Mouse (Mus musculus) cerebellum, postnatal 14 days (tissue): ENCODE measurements around the gene Daam1.

ENCODE experiments used
- DNase-seq, 2 experiments: peaks; one replicate each; pipeline ENCODE4 v3.0.0; 2021; ENCODE audit warnings: mixed read lengths in 2 of 2

Gene Daam1

GRCm38 (mm10) chr12:71936636-71937035 lies 105.8 kb downstream of the Daam1 start:
- DNase-seq, result no peak

- no peak for DNase-seq
These were observed 107.6 kb downstream of the Daam1 start for GRCm38 (mm10) chr12:71938513-71938912.

- no peak for DNase-seq
These were observed 110.4 kb downstream of the Daam1 start for GRCm38 (mm10) chr12:71941290-71941689.

GRCm38 (mm10) chr12:71943112-71943511 lies 112.2 kb downstream of the Daam1 start:
- no peak for DNase-seq

GRCm38 (mm10) chr12:71943646-71944045 lies 112.8 kb downstream of the Daam1 start:
- DNase-seq, result no peak

GRCm38 (mm10) chr12:71945844-71946243 lies 115.0 kb downstream of the Daam1 start:
- DNase-seq, result no peak

GRCm38 (mm10) chr12:71946448-71946847 lies 115.6 kb downstream of the Daam1 start:
- DNase-seq, result peak; percentile 48 to 51

- no peak for DNase-seq
These were observed 118.1 kb downstream of the Daam1 start for GRCm38 (mm10) chr12:71948972-71949371.

GRCm38 (mm10) chr12:71949606-71950005 lies 118.7 kb downstream of the Daam1 start:
- DNase-seq, result no peak

- DNase-seq, result no peak
These were observed 119.4 kb downstream of the Daam1 start for GRCm38 (mm10) chr12:71950095-71950877.

- no peak for DNase-seq
These were observed 123.5 kb downstream of the Daam1 start for GRCm38 (mm10) chr12:71954180-71954935.

- DNase-seq, result no peak
These were observed 126.1 kb downstream of the Daam1 start for GRCm38 (mm10) chr12:71956980-71957379.

GRCm38 (mm10) chr12:71957496-71957895 lies 126.6 kb downstream of the Daam1 start:
- DNase-seq, result no peak

- no peak for DNase-seq
These were observed 128.6 kb downstream of the Daam1 start for GRCm38 (mm10) chr12:71959351-71959991.

GRCm38 (mm10) chr12:71961671-71962070 lies 130.8 kb downstream of the Daam1 start:
- DNase-seq, result no peak

- no peak for DNase-seq
These were observed 131.7 kb downstream of the Daam1 start for GRCm38 (mm10) chr12:71962616-71963015.

GRCm38 (mm10) chr12:71968592-71968991 lies 137.7 kb downstream of the Daam1 start:
- no peak for DNase-seq

GRCm38 (mm10) chr12:71969022-71969421 lies 138.1 kb downstream of the Daam1 start:
- no peak for DNase-seq

GRCm38 (mm10) chr12:71969439-71969838 lies 138.6 kb downstream of the Daam1 start:
- no peak for DNase-seq

- no peak for DNase-seq
These were observed 139.2 kb downstream of the Daam1 start for GRCm38 (mm10) chr12:71969941-71970629.

- DNase-seq, result no peak
These were observed 140.1 kb downstream of the Daam1 start for GRCm38 (mm10) chr12:71970791-71971654.

- no peak for DNase-seq
These were observed 141.2 kb downstream of the Daam1 start for GRCm38 (mm10) chr12:71972126-71972525.
